Mouse (Mus musculus): ENCODE results near the gene Esyt1. TPM values are rescaled to one million over a fixed set of nuclear protein-coding genes. Genes with fewer than 3 reads are reported as not detected.

Esyt1 gene
- total and polyA plus RNA-seq, 3 experiments, result 20.2 to 48.0 (median 38.2) TPM

DNA sequence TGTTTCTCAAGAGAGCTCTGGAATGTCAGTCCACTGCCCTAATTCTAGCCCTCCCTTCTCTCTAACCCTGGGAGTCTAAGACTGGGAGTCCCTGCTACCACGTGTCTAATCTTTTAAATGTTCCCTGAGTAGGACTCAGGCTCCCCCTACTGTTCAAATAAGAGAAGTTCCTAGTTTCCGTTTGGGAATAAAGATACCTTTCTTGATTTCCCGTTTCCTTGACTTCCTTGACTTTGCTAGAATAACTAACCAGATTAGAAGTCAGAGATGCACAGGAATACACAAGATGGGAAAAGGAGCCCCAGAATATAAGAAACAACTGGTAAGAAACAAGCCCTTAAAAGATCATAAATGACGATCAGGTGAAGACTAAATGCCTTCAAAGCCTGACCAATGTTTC is 20.7 kb upstream of the Esyt1 start (continued):
- TF ChIP-seq POLR2A (IDR thresholded peaks at IDR 0.05; ENCODE audit: low read depth, low read length) (peak; percentile 44; the same call in 1 of the 2 replicates), MAFK (IDR thresholded peaks at IDR 0.05; ENCODE audit: insufficient replicate concordance, low read length) (0 out of 2 replicates have a peak, but pooled peaks have one; percentile 37), PAX5 (IDR thresholded peaks at IDR 0.05; ENCODE audit: low read length) (no peak), SIN3A (IDR thresholded peaks at IDR 0.05; ENCODE audit: low read length) (peak; percentile 95), NRF1 (IDR thresholded peaks at IDR 0.05; ENCODE audit: low read depth, low read length) (no peak), MAZ (IDR thresholded peaks at IDR 0.05; ENCODE audit: low read depth, low read length) (0 out of 2 replicates have a peak, but pooled peaks have one; percentile 58), JUN (IDR thresholded peaks at IDR 0.05; ENCODE audit: insufficient read depth, low read depth, low read length) (0 out of 2 replicates have a peak, but pooled peaks have one; percentile 27), KAT2A (IDR thresholded peaks at IDR 0.05; ENCODE audit: insufficient replicate concordance, low read length) (0 out of 2 replicates have a peak, but pooled peaks have one; percentile 39), ELF1 (IDR thresholded peaks at IDR 0.05; ENCODE audit: low read depth, low read length) (peak; percentile 63; the same call in 1 of the 2 replicates), USF2 (conservative IDR thresholded peaks at IDR 0.05; ENCODE audit: low read depth, low read length) (peak; percentile 59), ETS1 (conservative IDR thresholded peaks at IDR 0.05; ENCODE audit: low read depth, low read length) (0 out of 2 replicates have a peak, but pooled peaks have one; percentile 21), CHD1 (IDR thresholded peaks at IDR 0.05; ENCODE audit: low read depth, low read length) (peak; percentile 39; the same call in 1 of the 2 replicates), MYC (IDR thresholded peaks at IDR 0.05; ENCODE audit: low read depth, low read length) (peak; percentile 100), CHD2 (IDR thresholded peaks at IDR 0.05; ENCODE audit: low read length) (peak; percentile 51; the same call in 1 of the 2 replicates), GABPA (IDR thresholded peaks at IDR 0.05; ENCODE audit: insufficient replicate concordance, low read depth, low read length) (no peak), IRF4 (IDR thresholded peaks at IDR 0.05; ENCODE audit: low read depth, low read length) (peak; percentile 66; the same call in 1 of the 2 replicates), SMC3 (IDR thresholded peaks at IDR 0.05; ENCODE audit: low read depth, low read length) (peak; percentile 54)

DNA sequence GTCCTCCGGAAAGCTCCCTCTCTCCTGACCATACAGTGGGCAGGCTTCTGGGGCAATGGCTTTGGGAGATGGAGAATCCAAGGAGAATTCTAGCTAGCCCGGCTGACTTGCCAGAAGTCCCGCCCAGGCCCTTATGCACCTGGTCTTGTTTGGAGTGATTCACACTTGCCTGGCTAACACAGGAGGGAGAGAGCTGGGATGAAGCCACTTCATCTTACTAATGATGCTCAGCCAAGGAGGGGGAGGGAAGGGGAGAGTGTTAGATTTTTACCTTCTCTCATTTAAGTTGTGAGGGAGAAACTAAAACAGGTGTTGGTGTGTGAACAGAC is 19.9 kb upstream of the Esyt1 start:
- H3K79me2 ChIP-seq (replicated peaks; ENCODE audit: control insufficient read depth, extremely low read depth, insufficient read depth, poor library complexity, severe bottlenecking), result peaks cover 18% of the 10 kb centered on the region
- TF ChIP-seq TBP (conservative IDR thresholded peaks at IDR 0.05; ENCODE audit: low read depth, low read length) (no peak), IRF4 (IDR thresholded peaks at IDR 0.05; ENCODE audit: low read depth, low read length) (no peak), JUND (conservative IDR thresholded peaks at IDR 0.05; ENCODE audit: low read depth, low read length) (no peak), CTCF (conservative IDR thresholded peaks at IDR 0.05 in 1 of 2, IDR thresholded peaks at IDR 0.05 in 1 of 2; ENCODE audit: low read depth in 2 of 2, low read length in 2 of 2) (no peak), SIN3A (IDR thresholded peaks at IDR 0.05; ENCODE audit: low read length) (no peak), MAZ (IDR thresholded peaks at IDR 0.05; ENCODE audit: low read depth, low read length) (no peak), MAFK (IDR thresholded peaks at IDR 0.05; ENCODE audit: insufficient replicate concordance, low read length) (no peak), BHLHE40 (IDR thresholded peaks at IDR 0.05; ENCODE audit: low read depth, low read length) (no peak), CHD1 (IDR thresholded peaks at IDR 0.05; ENCODE audit: low read depth, low read length) (no peak), POLR2AphosphoS2 (IDR thresholded peaks at IDR 0.05; ENCODE audit: low read depth, low read length) (no peak), ELF1 (IDR thresholded peaks at IDR 0.05; ENCODE audit: low read depth, low read length) (no peak), GABPA (IDR thresholded peaks at IDR 0.05; ENCODE audit: insufficient replicate concordance, low read depth, low read length) (no peak), MAX (IDR thresholded peaks at IDR 0.05; ENCODE audit: low read length) (no peak), CHD2 (IDR thresholded peaks at IDR 0.05; ENCODE audit: low read length) (no peak), E2F4 (IDR thresholded peaks at IDR 0.05; ENCODE audit: insufficient replicate concordance, low read depth, low read length) (no peak), ZNF384 (IDR thresholded peaks at IDR 0.05; ENCODE audit: low read depth, low read length) (no peak), SMC3 (IDR thresholded peaks at IDR 0.05; ENCODE audit: low read depth, low read length) (no peak), ZMIZ1 (IDR thresholded peaks at IDR 0.05; ENCODE audit: low read depth, low read length) (no peak)
- H3K4me3 ChIP-seq (replicated peaks in 1 of 3; ENCODE audit: low read depth in 2 of 3, low read length in 2 of 3, poor library complexity in 1 of 3), result no peak overlapping the region
- no peak overlapping the region for H3K4me2 ChIP-seq (ENCODE audit: insufficient read depth, low read depth, poor library complexity, severe bottlenecking)
- dilution Hi-C loops (cut with MboI; ENCODE audit: extremely low pct_ligation_motif_present, extremely low pct_unique_long_range_greater_than_20kb, low sequenced_read_pairs), result no loop called here
- H3K4me1 ChIP-seq (ENCODE audit: control insufficient read depth in 1 of 2, insufficient read depth in 2 of 2), result peaks cover 13 to 39% of the 10 kb centered on the region in 2 experiments
- no peak overlapping the region for H3K27ac ChIP-seq (ENCODE audit: insufficient read depth, low read depth)
- H3K27me3 ChIP-seq (replicated peaks), result no peaks in the 10 kb centered on the region
- DNase-seq (ENCODE audit: extremely low read depth), result no peak
- peaks cover 38 to 53% of the 10 kb centered on the region in 2 experiments for H3K36me3 ChIP-seq (replicated peaks in 1 of 2; ENCODE audit: control insufficient read depth in 1 of 2, insufficient read depth in 1 of 2, low read length in 1 of 2)
- H3K9me3 ChIP-seq (replicated peaks; ENCODE audit: low read length), result no peaks in the 10 kb centered on the region
- 0 out of 2 replicates have a peak overlapping the region, but pooled peaks have one; percentile 87 for H3K9ac ChIP-seq (ENCODE audit: insufficient read depth, low read depth)
- in situ Hi-C loops (cut with MboI; ENCODE audit: low pct_ligation_motif_present, low pct_unique_long_range_greater_than_20kb, low sequenced_read_pairs), result no loop called here

All from CH12.LX (cell line).